9 mouse cellular contexts compared by ENCODE assay signal in genomic region chr9:39603333-39603845, GRCm38 (mm10). TPM values are rescaled to one million over a fixed set of nuclear protein-coding genes. Genes with fewer than 3 reads are reported as not detected.
DNase-seq lines count a peak whose midpoint lies in the region; ATAC-seq and TF ChIP-seq lines count a peak whose summit lies in the region.
"Had no signal": no experiment of that assay in that cellular context is flagged by ENCODE, and none has a peak within 500 bp of the region (broad histone marks: within the 10 kb centered on the region; RNA-seq: fewer than 3 reads in every experiment).

No protein-coding gene starts in this region.

- peak overlapping the region; percentile 72 for H3K27ac ChIP-seq in embryonic facial prominence, embryonic 12.5 days
- peak overlapping the region; percentile 47; the same call in 1 of the 2 replicates for H3K27ac ChIP-seq in hindbrain, embryonic 14.5 days
- peak overlapping the region; percentile 85 for H3K27ac ChIP-seq in midbrain, embryonic 15.5 days

- peak overlapping the region; percentile 19; the same call in 1 of the 2 replicates for H3K9ac ChIP-seq in embryonic facial prominence, embryonic 12.5 days
- peak overlapping the region; percentile 54 for H3K9ac ChIP-seq in hindbrain, embryonic 14.5 days
- peak overlapping the region; percentile 49 for H3K9ac ChIP-seq in midbrain, embryonic 15.5 days

- H3K36me3 ChIP-seq in E14TG2a.4 (ENCODE audit: insufficient read depth, low read length), result no peaks in the 10 kb centered on the region
- peaks cover 5% of the 10 kb centered on the region; the same call in 1 of the 2 replicates for H3K36me3 ChIP-seq in embryonic facial prominence, embryonic 12.5 days
- H3K36me3 ChIP-seq in hindbrain, embryonic 14.5 days (replicated peaks; ENCODE audit: control insufficient read depth, insufficient read depth), result no peaks in the 10 kb centered on the region; the same call in 1 of the 2 replicates
- no peaks in the 10 kb centered on the region for H3K36me3 ChIP-seq in midbrain, embryonic 15.5 days (replicated peaks)

- peak overlapping the region; percentile 69 for H3K4me2 ChIP-seq in embryonic facial prominence, embryonic 12.5 days (replicated peaks)
- peak overlapping the region; percentile 87 for H3K4me2 ChIP-seq in hindbrain, embryonic 14.5 days (replicated peaks)
- H3K4me2 ChIP-seq in midbrain, embryonic 15.5 days, result peak overlapping the region; percentile 95

- no peaks in the 10 kb centered on the region for H3K9me3 ChIP-seq in E14TG2a.4 (ENCODE audit: low read length)
- H3K9me3 ChIP-seq in embryonic facial prominence, embryonic 12.5 days, result no peaks in the 10 kb centered on the region
- no peaks in the 10 kb centered on the region for H3K9me3 ChIP-seq in hindbrain, embryonic 14.5 days (ENCODE audit: control insufficient read depth, low read length)
- no peaks in the 10 kb centered on the region for H3K9me3 ChIP-seq in midbrain, embryonic 15.5 days

- H3K27me3 ChIP-seq in E14TG2a.4 (ENCODE audit: insufficient read depth, low read length), result peaks cover 2% of the 10 kb centered on the region; the same call in 1 of the 2 replicates
- H3K27me3 ChIP-seq in embryonic facial prominence, embryonic 12.5 days, result no peaks in the 10 kb centered on the region
- H3K27me3 ChIP-seq in hindbrain, embryonic 14.5 days (ENCODE audit: control insufficient read depth, insufficient read depth, low read length), result 0 out of 2 replicates have a peak, but pooled peaks cover 6% of the 10 kb centered on the region
- H3K27me3 ChIP-seq in midbrain, embryonic 15.5 days (replicated peaks), result no peaks in the 10 kb centered on the region

- no peak for TF ChIP-seq CTCF in E14TG2a.4 (conservative IDR thresholded peaks at IDR 0.05; ENCODE audit: low read length)

- peak; percentile 74; the same call in 1 of the 2 replicates for ATAC-seq in embryonic facial prominence, embryonic 12.5 days (ENCODE audit: insufficient number of reproducible peaks, insufficient read depth, low FRiP score, low TSS enrichment)
- peak; percentile 51; the same call in 1 of the 2 replicates for ATAC-seq in hindbrain, embryonic 14.5 days (ENCODE audit: low FRiP score)
- peak; percentile 84 for ATAC-seq in midbrain, embryonic 15.5 days (replicated peaks)

- peak; percentile 35 for DNase-seq in gastrocnemius, postnatal 10 days
- DNase-seq in gastrocnemius, adult 18-20 months (ENCODE audit: low spot score), result no peak
- peak; percentile 42 for DNase-seq in hindbrain, embryonic 14.5 days (ENCODE audit: low spot score)
- DNase-seq in cerebellum, adult 18-20 months, result no peak
- DNase-seq in ovary, postnatal 14 days (ENCODE audit: low spot score), result no peak

- H3K4me3 ChIP-seq in E14TG2a.4 (replicated peaks; ENCODE audit: low read length), result peak overlapping the region; percentile 61
- H3K4me3 ChIP-seq in embryonic facial prominence, embryonic 12.5 days, result peak overlapping the region; percentile 46
- H3K4me3 ChIP-seq in hindbrain, embryonic 14.5 days (replicated peaks; ENCODE audit: low read length), result peak overlapping the region; percentile 36
- peak overlapping the region; percentile 50 for H3K4me3 ChIP-seq in midbrain, embryonic 15.5 days

- under 1% methylated on average over 9 of the region's 9 CpGs for WGBS in embryonic facial prominence, embryonic 12.5 days
- under 1% methylated on average over 9 of the region's 9 CpGs for WGBS in hindbrain, embryonic 14.5 days
- 0% methylated on average over 9 of the region's 9 CpGs for WGBS in midbrain, embryonic 15.5 days

- peaks cover 34% of the 10 kb centered on the region for H3K4me1 ChIP-seq in E14TG2a.4 (replicated peaks; ENCODE audit: low read depth, low read length)
- H3K4me1 ChIP-seq in embryonic facial prominence, embryonic 12.5 days, result peaks cover 4% of the 10 kb centered on the region; the same call in 1 of the 2 replicates
- peaks cover 5% of the 10 kb centered on the region for H3K4me1 ChIP-seq in hindbrain, embryonic 14.5 days (replicated peaks; ENCODE audit: control insufficient read depth, insufficient read depth, low read length)
- H3K4me1 ChIP-seq in midbrain, embryonic 15.5 days, result peaks cover 15% of the 10 kb centered on the region; the same call in 1 of the 2 replicates

RNA-seq across cellular contexts. Expression of gene AW551984, which starts 0.8 kb away (rescaled TPM):
- total RNA-seq in gastrocnemius, postnatal 10 days (2021), result 100 to 1,000 TPM; 113 to 117 TPM
- total RNA-seq in gastrocnemius, adult 18-20 months (2021), result under 1 TPM; 0.38 to 0.66 TPM
- polyA plus RNA-seq in embryonic facial prominence, embryonic 12.5 days (2016; fragmentation: Nextera tagmentation; extraction: Ambion mirVana), result 48.5 and 52.8 TPM in 2 replicates
- polyA plus RNA-seq in hindbrain, embryonic 14.5 days (2014; fragmentation: Nextera tagmentation; extraction: Ambion mirVana), result 164 and 235 TPM in 2 replicates
- polyA plus RNA-seq in midbrain, embryonic 15.5 days (2015; fragmentation: Nextera tagmentation; extraction: Ambion mirVana), result 172 and 184 TPM in 2 replicates

RNA-seq across cellular contexts. Expression of gene Olfr148, which starts 7.1 kb away (rescaled TPM):
- total RNA-seq in gastrocnemius, postnatal 10 days (2021), result not detected
- not detected for total RNA-seq in gastrocnemius, adult 18-20 months (2021)
- not detected in 2 replicates for polyA plus RNA-seq in embryonic facial prominence, embryonic 12.5 days (2016; fragmentation: Nextera tagmentation; extraction: Ambion mirVana)
- not detected in 2 replicates for polyA plus RNA-seq in hindbrain, embryonic 14.5 days (2014; fragmentation: Nextera tagmentation; extraction: Ambion mirVana)
- polyA plus RNA-seq in midbrain, embryonic 15.5 days (2015; fragmentation: Nextera tagmentation; extraction: Ambion mirVana), result not detected in 2 replicates
- total RNA-seq: gastrocnemius, adult 8-10 months had no signal

RNA-seq across cellular contexts. Expression of gene Olfr960, which starts 17.8 kb away (rescaled TPM):
- not detected for total RNA-seq in gastrocnemius, postnatal 10 days (2021)
- total RNA-seq in gastrocnemius, adult 18-20 months (2021), result not detected
- polyA plus RNA-seq in embryonic facial prominence, embryonic 12.5 days (2016; fragmentation: Nextera tagmentation; extraction: Ambion mirVana), result not detected in 2 replicates
- polyA plus RNA-seq in hindbrain, embryonic 14.5 days (2014; fragmentation: Nextera tagmentation; extraction: Ambion mirVana), result not detected in 2 replicates
- polyA plus RNA-seq in midbrain, embryonic 15.5 days (2015; fragmentation: Nextera tagmentation; extraction: Ambion mirVana), result not detected in 2 replicates
- total RNA-seq: gastrocnemius, adult 8-10 months had no signal

RNA-seq across cellular contexts. Expression of gene Olfr959, which starts 28.0 kb away (rescaled TPM):
- not detected for total RNA-seq in gastrocnemius, postnatal 10 days (2021)
- not detected for total RNA-seq in gastrocnemius, adult 18-20 months (2021)
- polyA plus RNA-seq in embryonic facial prominence, embryonic 12.5 days (2016; fragmentation: Nextera tagmentation; extraction: Ambion mirVana), result not detected in 2 replicates
- not detected in 2 replicates for polyA plus RNA-seq in hindbrain, embryonic 14.5 days (2014; fragmentation: Nextera tagmentation; extraction: Ambion mirVana)
- not detected in 2 replicates for polyA plus RNA-seq in midbrain, embryonic 15.5 days (2015; fragmentation: Nextera tagmentation; extraction: Ambion mirVana)
- total RNA-seq: gastrocnemius, adult 8-10 months had no signal

RNA-seq across cellular contexts. Expression of gene Olfr961, which starts 41.5 kb away (rescaled TPM):
- not detected for total RNA-seq in gastrocnemius, postnatal 10 days (2021)
- total RNA-seq in gastrocnemius, adult 18-20 months (2021), result not detected
- not detected in 2 replicates for polyA plus RNA-seq in embryonic facial prominence, embryonic 12.5 days (2016; fragmentation: Nextera tagmentation; extraction: Ambion mirVana)
- polyA plus RNA-seq in hindbrain, embryonic 14.5 days (2014; fragmentation: Nextera tagmentation; extraction: Ambion mirVana), result not detected in 2 replicates
- polyA plus RNA-seq in midbrain, embryonic 15.5 days (2015; fragmentation: Nextera tagmentation; extraction: Ambion mirVana), result not detected in 2 replicates
- total RNA-seq: gastrocnemius, adult 8-10 months had no signal

Comparison
In these comparisons a context has a peak if more than half of its experiments do, and no peak if none do; other contexts are left out.
1. DNase-seq: peak in gastrocnemius, postnatal 10 days (single experiment) and hindbrain, embryonic 14.5 days (single experiment); none in gastrocnemius, adult 18-20 months (single experiment), cerebellum, adult 18-20 months (0 of 2) and ovary, postnatal 14 days (single experiment).
2. Peak in every context shown above with its lines, with median percentiles within 50 percentile points of each other: H3K4me3 ChIP-seq, ATAC-seq, H3K27ac ChIP-seq, H3K4me2 ChIP-seq and H3K9ac ChIP-seq.